Mouse (Mus musculus) liver, embryonic 13.5 days (tissue): ENCODE results near the gene Cxcr4. TPM values are rescaled to one million over a fixed set of nuclear protein-coding genes. Genes with fewer than 3 reads are reported as not detected.

ENCODE experiments used
- ATAC-seq: fragments of 200-750 bp; cut with Nextera tagmentation; 2 replicates; pipeline ENCODE4 v1.8.0; 2017; ENCODE audit warnings: low read depth, mild to moderate bottlenecking, moderate number of reproducible peaks, moderate library complexity
- DNase-seq: peaks from one replicate; pipeline ENCODE4 v3.0.0; 2022
- H3K27ac ChIP-seq: fragments of 300-500 bp; sonication (generic); 2 replicates; pipeline ENCODE4 v1.5.1; 2015; ENCODE audit warnings: moderate library complexity, mild to moderate bottlenecking, inconsistent platforms
- H3K27me3 ChIP-seq: fragments of 300-500 bp; sonication (generic); 2 replicates; pipeline ENCODE4 v1.6.1; 2015; ENCODE audit warnings: mild to moderate bottlenecking, inconsistent platforms
- H3K36me3 ChIP-seq: fragments of 300-500 bp; sonication (generic); 2 replicates; pipeline ENCODE4 v1.6.1; 2015; ENCODE audit warnings: mild to moderate bottlenecking, inconsistent platforms
- H3K4me1 ChIP-seq: fragments of 300-500 bp; sonication (generic); replicated peaks from 2 replicates; pipeline ENCODE4 v1.6.1; 2015; ENCODE audit warnings: inconsistent platforms
- H3K4me2 ChIP-seq: fragments of 300-500 bp; sonication (generic); 2 replicates; pipeline ENCODE4 v1.6.1; 2015; ENCODE audit warnings: inconsistent platforms, mild to moderate bottlenecking, moderate library complexity
- H3K4me3 ChIP-seq: fragments of 300-500 bp; sonication (generic); replicated peaks from 2 replicates; pipeline ENCODE4 v1.5.1; 2015; ENCODE audit warnings: mild to moderate bottlenecking, inconsistent platforms
- H3K9ac ChIP-seq: fragments of 300-500 bp; sonication (generic); 2 replicates; pipeline ENCODE4 v1.6.1; 2015; ENCODE audit warnings: mild to moderate bottlenecking, inconsistent platforms
- H3K9me3 ChIP-seq: fragments of 300-500 bp; sonication (generic); replicated peaks from 2 replicates; pipeline ENCODE4 v1.6.1; 2016; ENCODE audit warnings: inconsistent platforms
- WGBS: fragments of 180-500 bp; shearing (Covaris S2); methylation state at CpG from one replicate; pipeline ENCODE4 v1.1.7; 2015; ENCODE audit not compliant: insufficient replicate concordance; 5-methylcytosine and 5-hydroxymethylcytosine counted together
- polyA plus RNA-seq: library from polyadenylated mRNA; unstranded; fragments of >200 nt; fragmentation: Nextera tagmentation; extraction: Ambion mirVana; gene quantifications from 2 replicates; pipeline ENCODE4 v1.2.1, GENCODE M21; 2015

The Cxcr4 gene
- polyA plus RNA-seq, 1 experiment from 2014 or later, result 1.0 TPM

GRCm38 (mm10) chr1:128542555-128542954 lies 49.5 kb downstream of the Cxcr4 start:
- 47% methylated on average over 3 of the region's 3 CpGs for WGBS
- Histone ChIP-seq H3K4me2 (no peak overlapping the region), H3K9me3 (no peaks in the 10 kb centered on the region)

GRCm38 (mm10) chr1:128540213-128540612 lies 51.9 kb downstream of the Cxcr4 start:
- WGBS, result 37% methylated on average over 2 of the region's 2 CpGs
- no peak overlapping the region for H3K4me2 ChIP-seq

More at GRCm38 (mm10) chr1:128542555-128542954, 49.5 kb downstream of the Cxcr4 start:
- Histone ChIP-seq H3K36me3 (no peaks in the 10 kb centered on the region), H3K4me3 (no peak overlapping the region), H3K4me1 (no peaks in the 10 kb centered on the region), H3K27me3 (no peaks in the 10 kb centered on the region), H3K9ac (no peak overlapping the region), H3K27ac (no peak overlapping the region)
- ATAC-seq (no peak), DNase-seq (no peak)

GRCm38 (mm10) chr1:128539555-128539954 lies 52.5 kb downstream of the Cxcr4 start:
- DNase-seq, result no peak
- Histone ChIP-seq H3K4me2 (no peak overlapping the region), H3K36me3 (no peaks in the 10 kb centered on the region), H3K9me3 (no peaks in the 10 kb centered on the region), H3K27ac (no peak overlapping the region), H3K9ac (no peak overlapping the region), H3K4me3 (no peak overlapping the region), H3K4me1 (no peaks in the 10 kb centered on the region), H3K27me3 (no peaks in the 10 kb centered on the region)
- ATAC-seq, result no peak
- WGBS, result 77% methylated on average over 10 of the region's 10 CpGs

More at GRCm38 (mm10) chr1:128540213-128540612, 51.9 kb downstream of the Cxcr4 start:
- Histone ChIP-seq H3K9ac (no peak overlapping the region), H3K4me1 (no peaks in the 10 kb centered on the region), H3K9me3 (no peaks in the 10 kb centered on the region), H3K4me3 (no peak overlapping the region), H3K27me3 (no peaks in the 10 kb centered on the region), H3K27ac (no peak overlapping the region), H3K36me3 (no peaks in the 10 kb centered on the region)
- ATAC-seq (no peak), DNase-seq (no peak)

Other genes starting within 250 kb of the Cxcr4 start
- 269 and 316 TPM in 2 replicates for gene Mcm6, start 232.6 kb downstream of the Cxcr4 start, polyA plus RNA-seq
- 130 and 165 TPM in 2 replicates for gene Dars, start 174.9 kb downstream of the Cxcr4 start, polyA plus RNA-seq